Mouse (Mus musculus) ES-E14 (cell line): Measurements from ENCODE around the gene Ereg.

Source experiments
- CHD2 ChIP-seq: IDR thresholded peaks from 2 replicates; pipeline ENCODE4 v1.6.1; 2014; ENCODE audit warnings: mild to moderate bottlenecking, low read depth, low read length, inconsistent platforms
- MAFK ChIP-seq: IDR thresholded peaks from 2 replicates; pipeline ENCODE4 v1.6.1; 2014; ENCODE audit warnings: mild to moderate bottlenecking, low read depth, low read length, inconsistent platforms; ENCODE audit not compliant: insufficient read depth
- ZC3H11A ChIP-seq: IDR thresholded peaks from 2 replicates; pipeline ENCODE4 v1.6.1; 2012; ENCODE audit warnings: low read depth, mild to moderate bottlenecking, inconsistent platforms, low read length, borderline replicate concordance

GRCm38 (mm10) chr5:91113967-91114366 lies 39.5 kb downstream of the Ereg start:
- TF ChIP-seq CHD2 = no peak
- no peak for TF ChIP-seq MAFK
- no peak for TF ChIP-seq ZC3H11A
